Mouse (Mus musculus): ENCODE data around the gene Mtx1.
"Not testable (repeated sequence)": the region's sequence is repeated elsewhere in the genome, so short reads cannot be mapped to it uniquely, and the experiment has no call there.

Gene Mtx1

GRCm38 (mm10) chr3:89183058-89183958 is 43.6 kb downstream of the Mtx1 start, which contains the start of gene Fam189b:
Gene Fam189b, plus strand, starts transcription at chr3:89183143.
- DNase-seq (ENCODE audit: low spot score) = peak; percentile 86

- DNase-seq (ENCODE audit: low spot score) = no peak
Observed at GRCm38 (mm10) chr3:89182531-89183057, 44.3 kb downstream of the Mtx1 start.

GRCm38 (mm10) chr3:89181749-89182500 is 45.0 kb downstream of the Mtx1 start:
- no peak for DNase-seq (ENCODE audit: low spot score)

- no peak for DNase-seq (ENCODE audit: low spot score)
Observed at GRCm38 (mm10) chr3:89179056-89179455, 47.8 kb downstream of the Mtx1 start.

- DNase-seq (ENCODE audit: low spot score) = no peak
Observed at GRCm38 (mm10) chr3:89178107-89178385, 48.8 kb downstream of the Mtx1 start.

- peak; percentile 86 for DNase-seq (ENCODE audit: low spot score)
Observed at GRCm38 (mm10) chr3:89177242-89178106, 49.4 kb downstream of the Mtx1 start, which contains the start of gene Scamp3. Gene Scamp3, plus strand, starts transcription at chr3:89177473.

GRCm38 (mm10) chr3:89176421-89176820 is 50.5 kb downstream of the Mtx1 start:
- DNase-seq (ENCODE audit: low spot score) = no peak

- no peak for DNase-seq (ENCODE audit: low spot score)
Observed at GRCm38 (mm10) chr3:89175544-89175943, 51.3 kb downstream of the Mtx1 start.

GRCm38 (mm10) chr3:89174844-89175243 is 52.0 kb downstream of the Mtx1 start:
- DNase-seq (ENCODE audit: low spot score) = no peak

- DNase-seq (ENCODE audit: low spot score) = no peak
Observed at GRCm38 (mm10) chr3:89166945-89167344, 59.9 kb downstream of the Mtx1 start.

- no peak for DNase-seq (ENCODE audit: low spot score)
Observed at GRCm38 (mm10) chr3:89165268-89165870, 61.5 kb downstream of the Mtx1 start.

GRCm38 (mm10) chr3:89164506-89165267 is 62.2 kb downstream of the Mtx1 start, which contains the start of gene Clk2:
Gene Clk2, plus strand, starts transcription at chr3:89164795.
- peak; percentile 95 for DNase-seq (ENCODE audit: low spot score)

- no peak for DNase-seq (ENCODE audit: low spot score)
Observed at GRCm38 (mm10) chr3:89163643-89164245, 63.1 kb downstream of the Mtx1 start.

- DNase-seq (ENCODE audit: low spot score) = no peak
Observed at GRCm38 (mm10) chr3:89163123-89163522, 63.8 kb downstream of the Mtx1 start.

- DNase-seq (ENCODE audit: low spot score) = no peak
Observed at GRCm38 (mm10) chr3:89161786-89162185, 65.1 kb downstream of the Mtx1 start.

- not testable (repeated sequence) for DNase-seq (ENCODE audit: low spot score)
Observed at GRCm38 (mm10) chr3:89161207-89161606, 65.7 kb downstream of the Mtx1 start.

- DNase-seq (ENCODE audit: low spot score) = peak; percentile 81
Observed at GRCm38 (mm10) chr3:89159616-89160344, 67.1 kb downstream of the Mtx1 start, which contains the start of gene Hcn3. Gene Hcn3, minus strand, starts transcription at chr3:89160196.

- peak; percentile 74 for DNase-seq (ENCODE audit: low spot score)
Observed at GRCm38 (mm10) chr3:89159211-89159610, 67.7 kb downstream of the Mtx1 start.
